Mouse (Mus musculus) kidney, adult 2 months (tissue): ENCODE measurements around the gene Pias3. TPM values are rescaled to one million over a fixed set of nuclear protein-coding genes. Genes with fewer than 3 reads are reported as not detected.
A peak's percentile ranks its signal among the peaks of the same experiment; 100 is the strongest.

ENCODE experiments used
- DNase-seq: peaks from one replicate; pipeline ENCODE4 v3.0.0; 2021
- H3K27ac ChIP-seq: fragments of 200-500 bp; 2 replicates; pipeline ENCODE4 v1.5.1; 2012; ENCODE audit warnings: low read depth, low read length, control low read depth, inconsistent platforms; ENCODE audit not compliant: insufficient read depth
- H3K27me3 ChIP-seq: fragments of 200-500 bp; replicated peaks from 2 replicates; pipeline ENCODE4 v1.6.1; 2012; ENCODE audit warnings: mild to moderate bottlenecking, moderate library complexity, low read length, inconsistent platforms; ENCODE audit not compliant: control insufficient read depth, insufficient read depth
- H3K36me3 ChIP-seq: fragments of 200-500 bp; 2 replicates; pipeline ENCODE4 v1.6.1; 2012; ENCODE audit warnings: mild to moderate bottlenecking, moderate library complexity, low read length, inconsistent platforms; ENCODE audit not compliant: control insufficient read depth, insufficient read depth
- H3K4me1 ChIP-seq: fragments of 200-500 bp; 2 replicates; pipeline ENCODE4 v1.6.1; 2011; ENCODE audit warnings: low read length; ENCODE audit not compliant: control insufficient read depth, insufficient read depth
- H3K4me3 ChIP-seq: fragments of 200-500 bp; 2 replicates; pipeline ENCODE4 v1.5.1; 2011; ENCODE audit warnings: mild to moderate bottlenecking, low read depth, low read length, control low read depth; ENCODE audit not compliant: insufficient read depth
- CTCF ChIP-seq: fragments of 200-500 bp; conservative IDR thresholded peaks from 2 replicates; pipeline ENCODE4 v1.5.1; 2011; ENCODE audit warnings: low read depth, mild to moderate bottlenecking, control low read depth, low read length, moderate library complexity, mixed read lengths; ENCODE audit not compliant: insufficient read depth, insufficient read length
- POLR2A ChIP-seq: fragments of 200-500 bp; IDR thresholded peaks from one replicate; pipeline ENCODE4 v1.6.1; 2011; ENCODE audit warnings: low read depth, low read length, control low read depth
- WGBS: fragments of 180-500 bp; shearing (Covaris S2); methylation state at CpG from one replicate; pipeline ENCODE4 v1.1.7; 2018; 5-methylcytosine and 5-hydroxymethylcytosine counted together
- polyA plus RNA-seq: library from polyadenylated mRNA; depleted of rRNA; stranded (reverse); fragments of >200 nt; gene quantifications from 2 replicates; pipeline ENCODE4 v1.2.3, GENCODE M21; 2012

Pias3 gene
- polyA plus RNA-seq, 1 experiment = 21.0 TPM

- no peak overlapping the region for H3K27ac ChIP-seq
- TF ChIP-seq POLR2A (no peak), CTCF (no peak)
- H3K36me3 ChIP-seq = 0 out of 2 replicates have a peak, but pooled peaks cover 1% of the 10 kb centered on the region
- H3K4me3 ChIP-seq = no peak overlapping the region
- no peaks in the 10 kb centered on the region for H3K27me3 ChIP-seq
- peaks cover under 1% of the 10 kb centered on the region; the same call in 1 of the 2 replicates for H3K4me1 ChIP-seq
- DNase-seq = no peak
- WGBS = 89% methylated on average over 4 of the region's 4 CpGs
Observed at GRCm38 (mm10) chr3:96701003-96701402, 4.8 kb downstream of the Pias3 start.

GRCm38 (mm10) chr3:96704778-96705177 is 8.6 kb downstream of the Pias3 start:
- Histone ChIP-seq H3K4me1 (no peaks in the 10 kb centered on the region), H3K4me3 (no peak overlapping the region), H3K27me3 (no peaks in the 10 kb centered on the region), H3K27ac (no peak overlapping the region), H3K36me3 (0 out of 2 replicates have a peak, but pooled peaks cover 1% of the 10 kb centered on the region)
- no peak for DNase-seq
- WGBS = 76% methylated on average over 11 of the region's 11 CpGs
- peak; percentile 36 for TF ChIP-seq CTCF
- TF ChIP-seq POLR2A = no peak

DNA sequence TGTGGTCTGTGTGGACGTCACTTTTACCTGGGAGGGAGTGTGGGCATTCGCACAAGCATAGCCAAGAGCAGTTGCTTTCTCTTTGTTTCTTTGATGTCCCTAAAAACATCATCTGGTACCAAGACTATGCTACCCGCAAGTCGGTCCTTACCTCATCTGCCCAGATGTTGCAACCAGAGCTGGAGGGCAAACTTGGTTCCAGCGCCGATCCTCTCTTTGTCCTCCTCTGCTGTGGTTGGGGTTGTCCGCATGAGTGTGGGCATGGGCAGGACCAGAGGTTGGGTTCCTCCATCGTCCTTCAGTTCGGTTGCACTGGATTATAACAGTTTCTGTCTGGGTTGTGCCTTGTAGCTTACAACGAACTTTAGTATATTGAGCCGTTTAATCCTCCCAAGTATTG is 10.0 kb downstream of the Pias3 start:
- WGBS = 89% methylated on average over 11 of the region's 11 CpGs
- 0 out of 2 replicates have a peak, but pooled peaks cover 2% of the 10 kb centered on the region for H3K36me3 ChIP-seq

DNA sequence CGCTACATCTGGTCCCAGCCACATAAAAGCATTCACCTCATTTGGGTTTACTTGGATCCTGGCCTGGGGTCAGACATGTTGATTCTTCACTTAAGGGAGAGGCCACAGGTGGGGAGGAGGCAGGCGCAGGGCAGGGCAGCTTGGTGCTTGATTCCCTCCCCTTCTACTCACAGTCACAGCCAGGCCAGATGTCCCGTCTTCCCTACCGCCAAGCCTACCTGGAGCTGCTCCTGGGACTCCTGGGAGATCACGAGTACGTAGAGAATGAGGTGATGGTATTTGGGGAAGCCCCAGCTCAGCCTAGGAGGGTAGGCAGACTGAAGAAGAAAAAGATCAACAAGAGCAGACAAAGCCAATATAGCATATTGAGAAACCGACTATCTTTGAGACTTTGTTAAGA is 10.8 kb downstream of the Pias3 start:
- no peak for TF ChIP-seq CTCF
- no peak for TF ChIP-seq POLR2A
- WGBS = 74% methylated on average over 7 of the region's 7 CpGs
- no peak for DNase-seq
- H3K36me3 ChIP-seq = peaks cover 4% of the 10 kb centered on the region; the same call in 1 of the 2 replicates
- H3K27me3 ChIP-seq = no peaks in the 10 kb centered on the region
- no peak overlapping the region for H3K27ac ChIP-seq
- H3K4me3 ChIP-seq = no peak overlapping the region
- H3K4me1 ChIP-seq = no peaks in the 10 kb centered on the region

More for the DNA sequence above, 10.0 kb downstream of the Pias3 start:
- Histone ChIP-seq H3K27me3 (no peaks in the 10 kb centered on the region), H3K4me1 (no peaks in the 10 kb centered on the region), H3K4me3 (no peak overlapping the region), H3K27ac (no peak overlapping the region)
- TF ChIP-seq CTCF = no peak
- no peak for TF ChIP-seq POLR2A
- no peak for DNase-seq

DNA sequence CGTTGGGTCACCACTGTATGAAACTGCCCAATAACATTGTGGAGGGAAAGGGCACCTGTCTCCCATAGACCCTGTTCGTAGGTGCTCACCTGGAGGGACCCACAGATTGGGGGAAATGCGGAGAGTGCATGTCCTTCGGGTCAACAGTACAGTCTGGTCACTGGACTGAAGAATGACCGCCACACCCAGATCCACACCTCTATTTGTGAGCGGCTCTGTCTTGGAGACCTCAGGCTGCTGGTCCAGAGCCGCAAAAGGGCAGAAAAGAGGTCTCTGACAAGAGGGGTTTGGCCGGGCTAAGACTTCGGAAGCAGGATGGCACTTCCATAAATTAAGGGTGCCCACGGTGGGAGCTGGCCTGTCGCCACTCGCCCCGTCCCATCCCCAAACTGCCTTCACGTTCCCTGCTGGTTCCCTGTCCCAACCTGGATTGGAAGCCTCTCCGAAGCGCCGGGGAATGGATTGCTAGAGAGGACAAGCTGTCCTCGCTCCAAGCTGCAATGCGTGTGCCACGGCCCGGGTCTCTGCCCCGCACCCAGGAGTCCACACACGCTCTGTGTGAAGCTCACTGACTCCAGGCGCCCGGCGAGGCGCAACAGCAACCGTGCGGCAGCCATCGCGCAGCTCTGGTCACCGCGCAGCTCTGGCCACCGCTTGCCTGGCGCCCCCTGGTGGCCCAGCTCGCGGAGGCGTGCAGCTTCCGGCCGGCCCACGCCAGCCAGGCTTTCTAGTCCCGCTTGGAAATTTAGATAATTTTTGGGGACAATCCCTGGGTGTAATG is 11.9 kb downstream of the Pias3 start, which contains the start of gene Nudt17:
Nudt17 (minus strand) TSS at position 660 of the 781 bp plus-strand sequence.
- peak; percentile 86 for DNase-seq
- Histone ChIP-seq H3K4me1 (no peaks in the 10 kb centered on the region), H3K36me3 (peaks cover 4% of the 10 kb centered on the region; the same call in 1 of the 2 replicates), H3K27me3 (no peaks in the 10 kb centered on the region), H3K27ac (no peak within 1 kb of the TSS), H3K4me3 (peak within 1 kb of the TSS; percentile 69)
- TF ChIP-seq CTCF (peak; percentile 80), POLR2A (no peak)
- 3% methylated on average over 42 of the region's 42 CpGs for whole genome bisulfite sequencing

GRCm38 (mm10) chr3:96708684-96709064 is 12.5 kb downstream of the Pias3 start:
- no peak for DNase-seq
- no peak overlapping the region for H3K27ac ChIP-seq
- H3K4me3 ChIP-seq = no peak overlapping the region
- H3K27me3 ChIP-seq = no peaks in the 10 kb centered on the region
- WGBS = 52% methylated on average over 2 of the region's 2 CpGs
- H3K4me1 ChIP-seq = no peaks in the 10 kb centered on the region
- H3K36me3 ChIP-seq = peaks cover 4% of the 10 kb centered on the region; the same call in 1 of the 2 replicates
- TF ChIP-seq CTCF = no peak
- no peak for TF ChIP-seq POLR2A

- no peak for TF ChIP-seq POLR2A
- no peak for TF ChIP-seq CTCF
Observed at GRCm38 (mm10) chr3:96714286-96714685, 18.1 kb downstream of the Pias3 start.

More at GRCm38 (mm10) chr3:96714286-96714685, 18.1 kb downstream of the Pias3 start:
- no peaks in the 10 kb centered on the region for H3K27me3 ChIP-seq
- 82% methylated on average over 5 of the region's 5 CpGs for WGBS
- H3K36me3 ChIP-seq = peaks cover 4% of the 10 kb centered on the region; the same call in 1 of the 2 replicates
- no peak overlapping the region for H3K27ac ChIP-seq
- DNase-seq = no peak
- no peaks in the 10 kb centered on the region for H3K4me1 ChIP-seq
- no peak overlapping the region for H3K4me3 ChIP-seq
